Mouse (Mus musculus): ENCODE measurements around the gene Gdf5. TPM values are rescaled to one million over a fixed set of nuclear protein-coding genes. Genes with fewer than 3 reads are reported as not detected.

Gdf5 gene
- polyA plus RNA-seq (2016; fragmentation: Nextera tagmentation; extraction: Ambion mirVana): 0.07 and 0.23 TPM in 2 replicates

DNA sequence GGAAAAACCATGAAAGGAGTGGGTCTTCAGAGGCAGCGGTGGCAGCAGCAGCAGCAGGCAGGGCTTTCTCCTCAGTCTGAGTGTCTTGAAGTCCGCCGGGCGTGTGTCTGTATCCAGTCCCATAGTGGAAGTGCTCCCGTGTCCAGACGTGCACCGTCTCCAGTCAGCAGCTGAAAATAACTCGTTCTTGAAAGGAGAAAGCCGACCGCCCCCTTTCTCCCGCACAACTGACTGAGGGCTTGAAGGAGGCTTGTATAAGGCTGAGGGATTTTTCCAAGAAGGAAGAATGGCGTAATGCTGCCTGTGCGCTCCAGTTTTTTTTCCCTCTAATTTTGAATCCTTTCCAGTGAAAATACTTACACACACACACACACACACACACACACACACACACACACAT is at the start of gene Gdf5:
Gene Gdf5, minus strand, starts transcription at position 244 of the 400 bp plus-strand sequence.
- Histone ChIP-seq H3K4me3 (no peak within 1 kb of the TSS), H3K4me1 (peaks cover 47% of the 10 kb centered on the region), H3K27me3 (replicated peaks) (peaks cover 19% of the 10 kb centered on the region; the same call in 1 of the 2 replicates), H3K36me3 (no peaks in the 10 kb centered on the region), H3K9me3 (replicated peaks) (no peaks in the 10 kb centered on the region), H3K27ac (no peak within 1 kb of the TSS), H3K4me2 (no peak within 1 kb of the TSS), H3K9ac (no peak within 1 kb of the TSS)
- WGBS (ENCODE audit: insufficient replicate concordance): 76% methylated on average over 13 of the region's 13 CpGs
- ATAC-seq: no peak

DNA sequence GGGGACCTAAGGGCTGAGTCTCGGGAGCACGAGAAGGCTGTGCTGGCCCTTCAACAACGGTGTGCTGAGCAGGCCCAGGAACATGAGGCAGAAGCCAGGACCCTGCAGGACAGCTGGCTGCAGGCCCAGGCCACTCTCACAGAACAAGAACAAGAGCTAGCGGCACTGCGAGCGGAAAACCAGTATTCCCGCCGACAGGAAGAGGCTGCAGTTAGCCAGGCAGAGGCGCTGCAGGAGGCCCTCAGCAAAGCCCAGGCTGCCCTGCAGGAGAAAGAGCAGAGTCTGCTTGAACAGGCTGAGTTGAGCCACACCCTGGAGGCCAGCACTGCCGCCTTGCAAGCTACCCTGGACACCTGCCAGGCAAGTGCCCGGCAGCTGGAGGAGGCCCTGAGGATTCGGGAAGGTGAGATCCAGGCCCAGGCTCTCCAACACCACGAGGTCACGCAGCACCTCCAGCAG is 46.7 kb upstream of the Gdf5 start:
- Histone ChIP-seq H3K27ac (peak overlapping the region; percentile 93), H3K4me1 (peaks cover 87% of the 10 kb centered on the region), H3K36me3 (peaks cover 98% of the 10 kb centered on the region), H3K27me3 (replicated peaks) (no peaks in the 10 kb centered on the region), H3K9ac (peak overlapping the region; percentile 78), H3K4me3 (peak overlapping the region; percentile 63), H3K9me3 (replicated peaks) (no peaks in the 10 kb centered on the region), H3K4me2 (peak overlapping the region; percentile 82)
- 0 out of 2 replicates have a peak, but pooled peaks have one; percentile 25 for ATAC-seq
- 84% methylated on average over 14 of the region's 14 CpGs for whole genome bisulfite sequencing (ENCODE audit: insufficient replicate concordance)

DNA sequence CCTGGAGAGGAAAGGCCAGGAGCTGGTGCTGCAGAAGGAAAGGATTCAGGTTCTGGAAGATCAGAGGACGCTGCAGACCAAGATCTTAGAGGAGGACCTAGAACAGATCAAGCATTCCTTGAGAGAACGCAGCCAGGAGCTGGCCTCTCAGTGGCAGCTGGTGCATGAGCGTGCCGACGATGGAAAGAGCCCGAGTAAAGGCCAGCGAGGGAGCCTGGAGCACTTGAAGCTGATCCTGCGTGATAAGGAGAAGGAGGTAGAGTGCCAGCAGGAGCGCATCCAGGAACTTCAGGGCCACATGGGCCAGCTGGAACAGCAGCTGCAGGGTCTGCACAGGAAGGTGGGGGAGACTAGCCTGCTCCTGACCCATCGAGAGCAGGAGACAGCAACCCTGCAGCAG is 46.0 kb upstream of the Gdf5 start:
- Histone ChIP-seq H3K9ac (peak overlapping the region; percentile 78), H3K27me3 (replicated peaks) (no peaks in the 10 kb centered on the region), H3K4me3 (peak overlapping the region; percentile 63), H3K27ac (peak overlapping the region; percentile 93), H3K36me3 (peaks cover 98% of the 10 kb centered on the region), H3K4me1 (peaks cover 90% of the 10 kb centered on the region), H3K4me2 (peak overlapping the region; percentile 82), H3K9me3 (replicated peaks) (no peaks in the 10 kb centered on the region)
- 82% methylated on average over 10 of the region's 10 CpGs for WGBS (ENCODE audit: insufficient replicate concordance)
- no peak for ATAC-seq

DNA sequence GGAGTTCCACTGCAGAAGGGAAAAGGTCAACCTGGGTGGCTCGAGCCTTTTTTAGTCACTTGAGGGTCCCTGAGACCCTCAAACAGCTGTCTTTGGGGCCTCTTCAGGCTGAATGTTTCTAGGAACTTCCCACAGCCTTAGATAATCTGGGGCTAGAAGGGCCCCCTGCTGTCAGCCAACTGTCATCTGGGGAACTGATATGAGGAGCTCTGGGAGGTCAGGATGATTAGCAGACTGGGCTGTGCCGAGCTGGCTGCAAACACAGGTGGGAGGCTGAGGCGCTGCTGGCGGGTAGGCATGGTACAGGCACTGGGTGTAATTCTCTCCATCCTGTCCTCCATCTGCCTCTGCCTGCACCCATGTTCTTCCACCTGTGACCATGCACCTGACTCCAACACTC is 43.9 kb upstream of the Gdf5 start:
- WGBS (ENCODE audit: insufficient replicate concordance): 26% methylated on average over 4 of the region's 4 CpGs
- ATAC-seq: peak; percentile 97
- Histone ChIP-seq H3K4me1 (peaks cover 82% of the 10 kb centered on the region), H3K4me2 (peak overlapping the region; percentile 82), H3K36me3 (peaks cover 98% of the 10 kb centered on the region), H3K9ac (peak overlapping the region; percentile 78), H3K27me3 (replicated peaks) (no peaks in the 10 kb centered on the region), H3K4me3 (peak overlapping the region; percentile 63), H3K9me3 (replicated peaks) (no peaks in the 10 kb centered on the region), H3K27ac (peak overlapping the region; percentile 93)

DNA sequence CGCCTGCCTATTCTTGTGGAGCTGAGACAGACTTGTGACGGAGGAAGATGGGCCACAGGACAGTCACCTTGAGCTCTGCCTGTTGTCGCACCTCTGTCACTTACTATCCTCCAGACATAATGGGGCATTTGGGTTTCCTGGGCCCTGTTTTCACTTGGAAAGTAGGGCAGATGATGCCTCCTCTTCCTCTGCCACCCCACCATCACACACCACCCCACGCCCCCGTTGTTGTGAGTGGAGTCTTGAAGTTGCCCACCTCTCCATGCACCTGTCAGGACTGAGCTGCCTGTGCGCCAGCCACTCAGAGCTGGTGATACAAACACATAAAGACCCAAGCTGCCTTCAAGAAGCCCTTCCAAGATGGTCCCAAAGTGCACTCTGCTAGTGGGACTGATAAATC is 42.0 kb upstream of the Gdf5 start:
- WGBS (ENCODE audit: insufficient replicate concordance): 86% methylated on average over 6 of the region's 6 CpGs
- ATAC-seq: no peak
- H3K27ac ChIP-seq: peak overlapping the region; percentile 93
- 0 out of 2 replicates have a peak overlapping the region, but pooled peaks have one; percentile 63 for H3K4me3 ChIP-seq
- H3K9me3 ChIP-seq (replicated peaks): no peaks in the 10 kb centered on the region
- peaks cover 63% of the 10 kb centered on the region for H3K4me1 ChIP-seq
- H3K27me3 ChIP-seq (replicated peaks): no peaks in the 10 kb centered on the region
- H3K4me2 ChIP-seq: peak overlapping the region; percentile 82
- peaks cover 98% of the 10 kb centered on the region for H3K36me3 ChIP-seq
- H3K9ac ChIP-seq: no peak overlapping the region

DNA sequence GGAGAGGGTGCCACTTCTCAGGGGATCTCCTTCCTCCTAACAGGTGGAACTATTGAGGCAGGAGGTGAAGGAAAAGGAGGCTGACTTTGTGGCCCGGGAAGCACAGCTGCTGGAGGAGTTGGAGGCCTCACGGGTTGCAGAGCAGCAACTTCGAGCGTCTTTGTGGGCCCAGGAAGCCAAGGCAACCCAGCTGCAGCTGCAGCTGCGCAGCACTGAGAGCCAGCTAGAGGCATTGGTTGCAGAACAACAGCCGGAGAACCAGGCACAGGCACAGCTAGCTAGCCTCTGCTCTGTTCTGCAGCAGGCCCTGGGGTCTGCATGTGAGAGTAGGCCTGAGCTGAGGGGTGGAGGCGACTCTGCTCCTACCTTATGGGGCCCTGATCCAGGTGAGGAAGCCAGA is 40.6 kb upstream of the Gdf5 start:
- WGBS (ENCODE audit: insufficient replicate concordance): 91% methylated on average over 7 of the region's 7 CpGs
- Histone ChIP-seq H3K4me1 (peaks cover 49% of the 10 kb centered on the region), H3K9me3 (replicated peaks) (no peaks in the 10 kb centered on the region), H3K4me2 (no peak overlapping the region), H3K27me3 (replicated peaks) (no peaks in the 10 kb centered on the region), H3K4me3 (no peak overlapping the region), H3K9ac (no peak overlapping the region), H3K36me3 (peaks cover 97% of the 10 kb centered on the region), H3K27ac (0 out of 2 replicates have a peak overlapping the region, but pooled peaks have one; percentile 93)
- no peak for ATAC-seq

DNA sequence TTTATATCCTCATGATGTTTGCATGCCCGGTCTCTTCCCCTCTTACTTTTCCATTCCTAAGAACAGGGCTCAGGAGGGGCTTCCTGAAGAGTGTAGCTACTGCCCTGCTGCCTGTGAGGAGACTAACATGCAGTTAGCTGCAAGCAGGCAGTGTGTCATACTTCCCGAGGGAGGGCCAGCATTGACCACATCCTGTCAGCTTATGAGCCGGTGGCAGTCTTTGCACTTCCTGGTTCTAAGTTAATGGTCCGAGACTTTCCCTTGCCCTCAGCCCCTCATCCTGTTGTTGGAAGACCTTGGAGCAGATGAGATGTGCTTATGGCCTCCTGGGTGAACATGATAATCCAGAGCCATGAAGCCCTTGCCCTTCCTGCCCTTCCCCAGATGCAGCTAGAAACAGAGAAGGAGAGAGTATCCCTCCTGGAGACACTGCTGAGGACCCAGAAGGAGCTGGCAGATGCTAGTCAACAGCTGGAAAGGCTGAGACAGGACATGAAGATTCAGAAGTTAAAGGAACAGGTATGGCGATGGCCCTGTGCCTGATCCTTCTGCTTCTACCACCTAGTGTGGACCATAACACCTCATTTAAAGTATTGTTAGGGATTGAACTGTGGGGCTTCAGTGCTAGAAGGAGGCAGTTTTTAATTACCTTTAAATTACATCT is 34.3 kb upstream of the Gdf5 start:
- Histone ChIP-seq H3K9me3 (replicated peaks) (no peaks in the 10 kb centered on the region), H3K4me1 (0 out of 2 replicates have a peak, but pooled peaks cover 8% of the 10 kb centered on the region), H3K9ac (peak overlapping the region; percentile 15; the same call in 1 of the 2 replicates), H3K27ac (peak overlapping the region; percentile 64; the same call in 1 of the 2 replicates), H3K4me2 (peak overlapping the region; percentile 10; the same call in 1 of the 2 replicates), H3K27me3 (replicated peaks) (no peaks in the 10 kb centered on the region), H3K36me3 (peaks cover 91% of the 10 kb centered on the region), H3K4me3 (no peak overlapping the region)
- peak; percentile 51; the same call in 1 of the 2 replicates for ATAC-seq
- WGBS (ENCODE audit: insufficient replicate concordance): 36% methylated on average over 5 of the region's 5 CpGs

DNA sequence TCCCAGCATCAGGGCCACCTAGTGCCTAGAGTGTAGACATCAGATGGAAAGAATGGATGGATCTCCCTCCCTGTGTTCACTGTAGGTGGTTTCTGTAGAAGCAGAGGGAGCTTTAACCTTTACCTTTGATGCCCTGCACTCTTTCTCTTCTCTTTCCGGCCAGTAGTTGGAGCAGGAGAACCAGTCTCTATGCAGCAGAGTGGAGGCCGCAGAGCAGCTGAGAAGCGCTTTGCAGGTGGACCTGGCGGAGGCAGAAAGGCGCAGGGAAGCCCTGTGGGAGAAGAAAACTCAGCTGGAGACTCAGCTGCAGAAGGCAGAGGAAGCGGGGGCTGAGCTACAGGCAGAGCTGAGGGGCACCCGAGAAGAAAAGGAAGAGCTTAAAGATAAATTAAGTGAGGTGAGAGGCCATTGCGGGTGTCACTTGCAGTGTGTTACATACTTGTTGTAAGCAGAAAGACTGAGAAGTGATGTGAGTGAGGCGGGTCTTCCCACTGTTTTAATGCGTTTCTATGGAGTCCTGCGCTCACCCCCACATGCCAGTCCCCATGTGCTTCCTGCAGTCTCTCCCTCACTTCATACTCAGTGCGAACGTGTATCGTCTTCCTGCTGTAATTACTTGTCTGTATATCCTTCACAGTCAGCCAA is 29.0 kb upstream of the Gdf5 start:
- Histone ChIP-seq H3K36me3 (peaks cover 87% of the 10 kb centered on the region), H3K4me3 (no peak overlapping the region), H3K4me1 (peaks cover 19% of the 10 kb centered on the region), H3K4me2 (no peak overlapping the region), H3K27ac (0 out of 2 replicates have a peak overlapping the region, but pooled peaks have one; percentile 12), H3K9ac (no peak overlapping the region), H3K27me3 (replicated peaks) (no peaks in the 10 kb centered on the region), H3K9me3 (replicated peaks) (no peaks in the 10 kb centered on the region)
- WGBS (ENCODE audit: insufficient replicate concordance): 80% methylated on average over 14 of the region's 14 CpGs
- no peak for ATAC-seq

DNA sequence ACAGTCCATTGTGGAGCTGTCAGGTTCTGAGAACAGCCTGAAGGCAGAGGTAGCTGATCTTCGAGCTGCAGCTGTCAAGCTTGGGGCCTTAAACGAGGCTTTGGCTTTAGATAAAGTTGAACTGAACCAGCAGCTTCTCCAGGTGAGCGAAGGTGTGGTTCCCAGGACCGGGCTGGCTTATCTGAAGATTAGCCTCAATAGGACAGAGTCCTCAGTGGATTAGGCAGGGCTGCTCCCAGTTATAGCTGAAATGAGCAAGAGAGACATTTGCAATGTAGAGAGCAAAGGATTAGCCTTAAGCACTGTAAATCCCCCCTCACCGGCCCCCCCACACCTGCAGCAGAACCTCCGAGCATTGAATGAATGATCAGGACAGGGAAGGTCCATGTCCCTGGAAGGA is 28.2 kb upstream of the Gdf5 start:
- Histone ChIP-seq H3K27me3 (replicated peaks) (no peaks in the 10 kb centered on the region), H3K9me3 (replicated peaks) (no peaks in the 10 kb centered on the region), H3K4me3 (no peak overlapping the region), H3K36me3 (peaks cover 91% of the 10 kb centered on the region), H3K4me1 (peaks cover 15% of the 10 kb centered on the region), H3K4me2 (no peak overlapping the region), H3K27ac (no peak overlapping the region), H3K9ac (no peak overlapping the region)
- peak; percentile 57 for ATAC-seq
- 58% methylated on average over 6 of the region's 6 CpGs for WGBS (ENCODE audit: insufficient replicate concordance)

DNA sequence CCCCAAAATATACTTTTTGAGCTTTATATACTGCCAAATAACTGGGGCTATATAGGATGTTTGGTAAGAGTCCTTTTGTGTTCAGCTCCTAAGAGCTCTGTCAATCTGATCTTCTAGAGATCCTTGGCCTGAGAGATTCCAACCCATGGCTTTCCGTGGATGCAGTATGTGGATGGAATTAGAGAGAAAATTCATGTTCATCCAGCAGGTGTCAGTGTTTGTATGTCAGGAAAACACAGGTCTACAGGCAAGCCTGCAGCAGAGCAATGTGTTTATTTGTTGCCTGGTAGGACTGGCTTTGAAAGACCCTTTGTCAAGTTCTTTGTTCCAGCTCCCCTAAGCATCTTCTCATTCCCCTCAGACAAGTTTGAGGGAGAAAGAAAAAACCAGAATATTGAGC is 17.8 kb upstream of the Gdf5 start:
- H3K4me3 ChIP-seq: no peak overlapping the region
- H3K27ac ChIP-seq: no peak overlapping the region
- H3K36me3 ChIP-seq: peaks cover 64% of the 10 kb centered on the region
- WGBS (ENCODE audit: insufficient replicate concordance): 60% methylated on average over 1 of the region's 1 CpGs
- H3K4me1 ChIP-seq: peaks cover 2% of the 10 kb centered on the region; the same call in 1 of the 2 replicates
- no peaks in the 10 kb centered on the region for H3K27me3 ChIP-seq (replicated peaks)
- H3K9me3 ChIP-seq (replicated peaks): no peaks in the 10 kb centered on the region
- no peak overlapping the region for H3K9ac ChIP-seq
- no peak for ATAC-seq
- H3K4me2 ChIP-seq: no peak overlapping the region

DNA sequence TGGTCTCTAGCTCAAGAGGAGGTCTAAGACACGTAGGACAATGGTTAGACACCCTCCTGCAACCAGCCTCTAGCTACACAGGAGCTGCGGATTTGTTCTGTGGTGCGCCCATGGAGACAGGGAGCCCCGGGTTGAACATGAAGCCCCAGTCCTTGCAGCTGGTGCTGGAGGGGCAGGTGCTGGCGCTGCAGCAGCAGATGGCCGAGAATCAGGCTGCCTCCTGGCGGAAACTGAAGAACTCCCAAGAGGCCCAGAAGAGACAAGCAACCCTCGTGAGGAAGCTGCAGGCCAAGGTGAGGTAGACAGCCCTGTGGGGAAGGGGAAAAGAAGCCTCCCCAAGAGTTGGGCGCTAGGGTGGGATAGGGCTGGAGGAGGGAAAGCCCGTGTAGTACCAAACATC is 16.7 kb upstream of the Gdf5 start:
- Histone ChIP-seq H3K4me3 (no peak overlapping the region), H3K4me1 (peaks cover 13% of the 10 kb centered on the region), H3K27me3 (replicated peaks) (no peaks in the 10 kb centered on the region), H3K4me2 (no peak overlapping the region), H3K9ac (no peak overlapping the region), H3K36me3 (peaks cover 52% of the 10 kb centered on the region), H3K27ac (no peak overlapping the region), H3K9me3 (replicated peaks) (no peaks in the 10 kb centered on the region)
- 82% methylated on average over 10 of the region's 10 CpGs for WGBS (ENCODE audit: insufficient replicate concordance)
- ATAC-seq: no peak

DNA sequence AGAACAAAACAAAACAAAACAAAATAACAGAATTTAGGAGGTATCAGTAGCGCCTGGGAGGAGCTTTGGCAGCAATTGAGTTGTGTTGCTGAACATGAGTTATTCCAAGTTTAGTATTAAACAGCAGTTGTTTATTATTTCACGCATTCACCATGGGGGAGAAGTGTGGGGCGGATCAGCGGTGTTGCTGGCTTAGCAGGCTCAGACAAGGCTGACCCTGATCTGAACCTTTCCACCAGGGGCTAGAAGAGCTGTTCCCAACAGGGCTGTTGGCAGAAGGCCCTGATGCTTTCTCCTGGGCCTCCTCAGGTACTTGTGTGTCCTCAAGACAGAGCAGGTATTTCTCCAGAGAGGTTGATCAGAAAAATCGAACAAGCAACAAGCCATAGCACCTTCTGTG is 14.8 kb upstream of the Gdf5 start:
- H3K4me1 ChIP-seq: peaks cover 16% of the 10 kb centered on the region
- WGBS (ENCODE audit: insufficient replicate concordance): 87% methylated on average over 5 of the region's 5 CpGs
- no peaks in the 10 kb centered on the region for H3K27me3 ChIP-seq (replicated peaks)
- H3K9me3 ChIP-seq (replicated peaks): no peaks in the 10 kb centered on the region
- no peak for ATAC-seq
- no peak overlapping the region for H3K4me2 ChIP-seq
- H3K27ac ChIP-seq: no peak overlapping the region
- H3K4me3 ChIP-seq: no peak overlapping the region
- no peak overlapping the region for H3K9ac ChIP-seq
- peaks cover 35% of the 10 kb centered on the region for H3K36me3 ChIP-seq
